Mouse (Mus musculus) ES-Bruce4 (cell line): ENCODE data around the gene Dock7.

Experiments used
- EP300 ChIP-seq: IDR thresholded peaks from 2 replicates; pipeline ENCODE4 v1.6.1; 2011; ENCODE audit warnings: low read depth, low read length; ENCODE audit not compliant: insufficient read depth
- POLR2A ChIP-seq: IDR thresholded peaks from one replicate; pipeline ENCODE4 v1.8.1; 2011; ENCODE audit warnings: low read length; ENCODE audit not compliant: insufficient read depth

- TF ChIP-seq POLR2A = no peak
- TF ChIP-seq EP300 = no peak
These were observed 1.7 kb downstream of the Dock7 start for GRCm38 (mm10) chr4:99119051-99119450.
